ENCODE assay signal across 21 mouse cellular contexts in the genomic region with DNA sequence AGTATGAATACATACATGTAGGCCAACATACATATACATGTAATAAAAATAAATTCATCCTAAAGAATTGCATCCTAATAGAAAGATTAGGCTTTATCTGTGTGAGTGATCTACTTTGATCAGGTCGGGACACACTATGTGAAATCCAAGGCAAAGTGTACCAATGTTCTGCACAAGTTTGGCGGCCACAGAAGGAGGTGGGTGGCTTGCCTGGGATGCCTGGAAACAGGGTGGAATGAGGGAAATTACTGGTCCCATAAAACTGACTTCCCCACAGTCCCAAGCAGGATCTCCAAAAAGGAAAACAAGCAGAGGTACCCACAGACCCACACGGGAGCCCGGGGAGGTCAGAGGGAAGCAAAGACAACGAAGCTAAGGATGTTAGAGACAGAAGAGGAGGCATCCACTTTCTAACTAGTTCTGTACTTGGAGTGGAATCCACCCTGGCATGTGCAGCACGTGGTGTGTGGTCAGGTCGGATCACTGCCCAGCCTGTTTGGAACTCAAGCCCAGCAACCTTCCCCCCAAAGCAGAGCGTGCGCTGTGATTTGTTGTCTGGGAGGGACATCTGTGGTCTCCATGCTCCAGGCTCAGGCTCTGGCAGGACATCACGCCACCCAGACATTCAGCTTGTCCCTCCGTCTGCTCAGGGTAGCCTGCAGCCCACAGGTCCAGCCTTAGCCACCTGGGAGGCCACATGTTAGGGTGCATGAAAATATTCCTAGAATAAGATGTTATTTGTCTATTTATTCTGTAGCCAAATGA.
DNase-seq lines count a peak whose midpoint lies in the region; ATAC-seq lines count a peak whose summit lies in the region.
"Had no signal": no experiment of that assay in that cellular context is flagged by ENCODE, and none has a peak within 500 bp of the region (broad histone marks: within the 10 kb centered on the region; RNA-seq: fewer than 3 reads in every experiment).

No protein-coding gene starts in this region.

- no peaks in the 10 kb centered on the region for H3K36me3 ChIP-seq in megakaryocyte, embryonic 14.5 days (replicated peaks; ENCODE audit: low read length)
- H3K36me3 ChIP-seq in embryonic facial prominence, embryonic 10.5 days (replicated peaks) = no peaks in the 10 kb centered on the region
- H3K36me3 ChIP-seq: embryonic facial prominence, embryonic 13.5 days; forebrain, embryonic 12.5 days; G1E; heart, embryonic 10.5 days; hindbrain, embryonic 13.5 days had no signal

- 88% methylated on average over 11 of the region's 11 CpGs for WGBS in embryonic facial prominence, embryonic 10.5 days

- no peaks in the 10 kb centered on the region for H3K27me3 ChIP-seq in megakaryocyte, embryonic 14.5 days (replicated peaks)
- H3K27me3 ChIP-seq in embryonic facial prominence, embryonic 10.5 days (replicated peaks; ENCODE audit: low read depth, poor library complexity, severe bottlenecking) = no peaks in the 10 kb centered on the region
- H3K27me3 ChIP-seq: embryonic facial prominence, embryonic 13.5 days; forebrain, embryonic 12.5 days; hindbrain, embryonic 13.5 days had no signal

- ATAC-seq in megakaryocyte, adult 5-6 weeks (ENCODE audit: poor library complexity, severe bottlenecking) = no peak
- ATAC-seq: CD4-positive, CD25-positive, alpha-beta regulatory T cell, adult 4 months; forebrain, embryonic 16.5 days had no signal

- no peak overlapping the region; the same call in 1 of the 2 replicates for H3K27ac ChIP-seq in embryonic facial prominence, embryonic 10.5 days (replicated peaks)
- H3K27ac ChIP-seq: embryonic facial prominence, embryonic 13.5 days; forebrain, embryonic 12.5 days; heart, embryonic 10.5 days; hindbrain, embryonic 13.5 days had no signal

- peak overlapping the region; percentile 21 for H3K4me3 ChIP-seq in megakaryocyte, embryonic 14.5 days (replicated peaks)
- no peak overlapping the region for H3K4me3 ChIP-seq in embryonic facial prominence, embryonic 10.5 days
- H3K4me3 ChIP-seq: embryonic facial prominence, embryonic 13.5 days; forebrain, embryonic 12.5 days; heart, embryonic 10.5 days; hindbrain, embryonic 13.5 days had no signal

- H3K9me3 ChIP-seq in megakaryocyte, embryonic 14.5 days = peaks cover 66% of the 10 kb centered on the region
- no peaks in the 10 kb centered on the region for H3K9me3 ChIP-seq in embryonic facial prominence, embryonic 10.5 days
- H3K9me3 ChIP-seq: embryonic facial prominence, embryonic 13.5 days; forebrain, embryonic 12.5 days; heart, embryonic 10.5 days; hindbrain, embryonic 13.5 days had no signal

- DNase-seq in cerebellum, postnatal 10 days = peak; percentile 42 to 68
- DNase-seq in cerebellum, adult 11 months = no peak
- DNase-seq in layer of hippocampus, postnatal 14 days (ENCODE audit: low spot score in 2 of 2) = peak; percentile 71 to 89
- no peak for DNase-seq in embryonic facial prominence, embryonic 10.5 days (ENCODE audit: low spot score)
- DNase-seq in ovary, postnatal 14 days (ENCODE audit: low spot score) = no peak
- DNase-seq: adrenal gland, adult 8-10 months; B cell, adult 2 months; cerebellum, adult 2 months; cerebellum, postnatal 25 days; gastrocnemius, postnatal 10 days; heart, adult 18-20 months; heart, postnatal 10 days had no signal

- H3K4me1 ChIP-seq in megakaryocyte, embryonic 14.5 days = no peaks in the 10 kb centered on the region
- peaks cover 9% of the 10 kb centered on the region for H3K4me1 ChIP-seq in embryonic facial prominence, embryonic 10.5 days
- H3K4me1 ChIP-seq: forebrain, embryonic 12.5 days; hindbrain, embryonic 13.5 days had no signal

Comparison
In these comparisons a context has a peak if more than half of its experiments do, and no peak if none do; other contexts are left out.
1. DNase-seq: peak in cerebellum, postnatal 10 days (2 of 2) and layer of hippocampus, postnatal 14 days (2 of 2); none in cerebellum, adult 11 months (single experiment), embryonic facial prominence, embryonic 10.5 days (single experiment) and ovary, postnatal 14 days (single experiment).